Mouse (Mus musculus) heart, adult 9 months (tissue): ENCODE measurements at regions not wholly inside any gene's neighbourhood (a gene's known extent, or its start where the extent isn't known, plus 50 kb on each side); places are given as distances from the start of the nearest gene placed in this dataset.
A peak's percentile ranks its signal among the peaks of the same experiment; 100 is the strongest.

ENCODE experiments used
- DNase-seq, 2 experiments: peaks; one replicate each; pipeline ENCODE4 v3.0.0; 2022; ENCODE audit warnings: low spot score in 2 of 2

DNA sequence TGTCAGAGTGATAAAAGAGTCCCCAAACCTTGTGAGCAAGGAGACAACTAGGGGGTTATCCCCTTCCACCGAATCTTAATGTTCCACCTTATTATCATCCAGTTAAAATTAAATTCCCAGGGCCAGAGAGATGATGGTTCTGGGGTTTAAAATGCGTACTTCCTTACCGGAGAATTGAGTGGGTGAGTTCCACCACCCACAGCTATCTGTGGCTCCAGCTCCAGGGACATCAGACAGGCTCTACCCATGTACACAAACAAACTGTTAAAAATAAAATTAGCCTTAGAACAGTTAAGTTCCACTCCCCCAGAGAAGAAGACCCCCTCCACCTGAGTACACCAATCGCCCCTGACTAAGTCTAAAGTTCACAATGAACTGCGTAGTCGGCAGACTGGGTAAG is 52.0 kb upstream of the Mgat5 start:
- no peak for DNase-seq

DNA sequence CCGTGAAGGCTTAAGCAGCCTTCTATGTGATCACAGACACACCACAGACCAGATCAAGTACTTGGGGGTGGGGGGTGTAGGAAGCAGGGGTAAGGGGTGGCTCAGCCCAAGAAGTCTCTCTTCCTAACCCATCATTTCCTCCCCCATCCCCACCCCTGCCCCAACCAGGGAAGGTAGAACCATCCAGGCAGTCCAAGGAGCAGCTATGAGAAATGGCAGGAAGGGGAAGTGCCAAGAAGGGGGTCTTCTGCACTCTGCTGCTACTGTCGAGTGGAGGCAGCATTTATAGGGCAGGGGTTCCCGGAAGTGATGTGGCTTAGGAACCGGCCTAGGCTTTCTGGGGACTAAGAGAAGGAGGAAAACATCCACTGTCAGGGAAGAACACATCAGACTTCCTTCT is 69.3 kb upstream of the Mgat5 start:
- DNase-seq, result no peak

DNA sequence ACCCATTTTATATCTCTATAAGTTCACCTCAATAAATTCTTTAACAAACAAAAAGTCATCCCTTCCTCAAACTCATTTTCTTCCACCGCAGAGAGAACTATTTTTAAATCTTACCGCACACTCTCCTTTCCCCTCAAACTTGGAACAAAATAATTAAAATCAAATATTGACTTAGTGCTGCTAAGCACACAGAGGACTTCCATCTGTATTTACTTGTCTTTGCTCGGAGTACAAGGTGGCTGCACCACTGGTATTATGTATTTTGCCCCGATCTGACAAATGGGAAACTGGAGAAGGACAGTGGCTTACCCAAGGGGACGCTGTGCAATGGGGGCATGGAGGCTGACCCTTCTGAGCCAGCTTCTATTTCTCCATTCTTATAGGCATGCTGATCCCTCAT is 72.9 kb upstream of the Mgat5 start:
- DNase-seq, result no peak

DNA sequence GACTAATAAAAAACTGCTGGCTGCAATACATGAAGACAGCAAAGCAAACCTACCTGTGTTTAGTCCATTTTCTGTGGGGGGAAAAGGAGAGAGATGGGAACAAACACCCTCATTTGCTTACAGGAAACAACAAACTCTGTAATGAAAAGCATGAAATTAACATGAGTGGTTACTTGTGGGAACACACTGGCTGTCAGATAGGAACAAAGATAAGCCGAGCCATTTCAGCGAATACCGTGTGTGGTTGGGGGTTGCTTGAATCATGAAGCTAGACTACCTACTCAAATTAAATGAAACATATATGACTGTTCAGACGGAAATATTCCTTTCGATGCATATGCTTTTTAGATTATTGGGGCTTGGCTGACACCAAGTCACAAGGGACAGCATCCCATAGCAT is 80.0 kb upstream of the Mgat5 start:
- DNase-seq, result no peak

DNA sequence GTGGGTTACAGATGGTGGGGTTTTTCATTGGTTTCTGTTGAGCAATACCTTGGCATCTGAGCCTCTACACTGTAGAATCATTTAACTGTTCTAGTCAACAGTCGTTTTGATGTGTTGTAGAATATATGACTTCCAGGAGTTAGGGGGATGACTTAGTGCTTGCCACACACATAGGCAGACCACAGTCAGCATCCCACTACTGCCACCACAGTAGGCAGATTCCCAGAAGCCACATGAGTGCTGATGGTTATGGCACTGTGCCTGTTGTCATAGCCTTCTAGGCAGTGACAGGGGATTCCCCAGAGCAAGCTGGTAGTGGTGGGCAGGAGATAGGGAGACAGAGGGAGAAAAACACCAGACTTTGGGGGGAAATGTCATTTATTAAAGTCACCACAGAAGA is 86.8 kb upstream of the Mgat5 start:
- DNase-seq, result no peak

DNA sequence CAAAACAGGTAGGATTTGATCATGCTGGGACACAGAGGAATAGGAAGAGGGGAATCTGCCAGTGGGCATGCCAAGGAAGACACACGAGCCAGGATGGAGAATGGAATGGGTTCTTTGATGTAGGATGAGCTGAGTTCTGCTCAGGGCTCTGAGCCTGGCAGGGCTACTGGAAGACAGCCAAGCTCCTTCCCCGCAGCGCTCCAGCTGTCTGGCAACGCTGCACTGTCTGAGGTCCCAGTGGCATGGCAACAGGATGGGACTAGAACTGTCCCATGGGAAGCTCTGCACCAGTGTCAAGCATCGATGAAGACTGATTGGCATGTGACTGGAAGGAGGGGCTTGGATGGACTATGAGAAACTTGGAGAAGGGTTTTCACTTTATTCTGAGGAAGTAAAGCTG is 97.3 kb upstream of the Mgat5 start:
- peak in 1 of 2 experiments; percentile 1 for DNase-seq

DNA sequence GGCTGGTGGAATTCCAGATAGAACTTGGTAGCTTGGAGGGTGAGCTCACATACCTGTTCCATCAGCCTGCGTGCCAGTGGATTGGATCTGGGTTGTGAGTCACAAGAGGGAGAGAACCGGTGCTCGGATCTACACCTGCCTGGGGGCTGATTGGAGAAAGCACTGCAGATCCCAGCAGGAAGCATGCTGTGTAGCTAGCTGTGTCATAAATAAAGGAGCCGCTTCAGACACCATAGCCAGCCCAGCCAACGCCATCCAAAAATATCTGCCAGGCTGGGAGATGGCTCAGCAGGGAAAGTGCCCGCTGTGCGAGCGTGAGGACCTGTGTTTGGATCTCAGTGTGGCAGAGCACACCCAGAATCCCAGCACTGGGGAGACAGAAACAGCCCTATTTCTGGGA is 99.0 kb upstream of the Mgat5 start:
- no peak for DNase-seq

DNA sequence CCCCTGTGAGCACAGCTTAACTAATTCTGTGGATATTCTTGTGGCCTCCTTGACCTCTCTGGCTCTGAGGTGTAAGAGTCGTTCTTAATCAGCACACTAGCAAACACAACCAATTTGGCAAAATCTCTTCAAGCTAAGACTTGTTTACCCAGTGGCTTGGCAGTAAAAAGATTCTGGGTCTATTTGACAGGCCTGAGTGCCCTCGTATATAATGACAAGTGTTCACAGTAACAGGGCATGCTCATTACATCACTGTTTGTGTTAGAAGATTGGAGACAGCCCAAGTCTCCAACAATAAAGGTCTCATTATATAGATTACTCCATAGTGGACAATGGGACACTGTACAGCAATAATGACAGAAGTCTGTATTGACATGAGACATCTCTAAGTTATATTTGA is 101.2 kb upstream of the Mgat5 start:
- DNase-seq, result no peak

DNA sequence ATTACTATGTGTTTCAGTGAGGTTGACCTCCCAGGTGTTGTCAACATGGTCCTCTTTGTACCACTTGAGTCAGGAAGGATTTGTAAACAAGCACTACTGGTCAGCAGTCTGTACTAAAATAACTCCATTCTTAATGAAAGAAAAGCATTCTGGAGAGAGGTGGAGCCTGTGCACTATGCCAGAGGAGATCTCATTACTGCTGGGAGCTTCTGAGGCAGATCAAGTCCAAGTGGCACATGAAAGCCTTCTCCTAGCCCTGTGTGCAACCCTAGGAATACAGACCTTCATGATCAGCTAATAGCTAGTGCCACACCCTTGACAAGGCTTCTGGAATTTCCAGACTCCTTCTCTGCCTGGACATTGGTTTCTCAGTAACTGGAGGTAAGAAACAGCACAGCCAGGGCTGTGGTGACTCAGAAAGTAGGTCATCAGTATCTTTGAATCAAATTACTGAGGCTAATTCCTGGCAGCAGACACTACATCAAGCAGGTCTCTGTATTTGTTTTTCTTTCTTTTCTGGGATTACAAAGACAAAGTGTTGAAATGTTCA is 105.9 kb upstream of the Mgat5 start:
- no peak for DNase-seq

DNA sequence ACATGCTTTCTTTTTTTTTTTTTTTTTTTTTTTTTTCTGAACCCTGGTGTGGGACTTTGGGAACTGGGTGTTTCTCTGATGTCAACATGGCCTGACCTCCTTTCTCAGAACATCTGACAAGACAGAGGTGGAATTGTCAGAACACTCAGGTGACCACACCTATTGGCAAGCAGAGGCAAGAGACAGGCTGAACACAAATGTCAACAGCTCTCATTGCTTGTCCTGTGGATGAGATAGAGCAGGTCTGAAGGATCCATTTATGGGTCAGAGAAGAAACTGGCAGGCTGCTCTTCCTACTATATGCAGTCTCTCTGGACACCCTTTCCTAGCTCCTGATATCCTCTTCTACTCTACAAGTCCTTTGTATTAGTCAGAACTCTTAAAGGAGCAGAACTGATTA is 117.2 kb upstream of the Mgat5 start:
- DNase-seq, result no peak

DNA sequence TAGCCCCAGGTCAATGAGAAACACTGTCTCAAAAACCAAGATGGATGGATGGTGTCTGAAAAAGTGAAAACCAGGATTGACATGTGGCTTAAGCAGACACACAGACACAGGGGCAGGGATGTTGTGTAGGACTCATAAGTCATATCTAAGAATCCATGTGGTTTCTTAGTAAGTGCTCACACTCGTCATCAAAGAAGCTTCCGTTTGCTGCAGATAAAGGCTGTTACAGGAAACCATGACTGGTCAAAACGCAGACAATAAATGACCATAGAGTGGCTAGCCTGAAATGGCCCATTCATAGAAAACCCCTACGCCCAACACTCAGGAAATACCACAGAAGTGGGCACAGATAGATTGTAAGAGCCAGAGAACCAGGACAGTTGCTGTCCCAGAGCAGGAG is 118.8 kb upstream of the Mgat5 start:
- no peak for DNase-seq

DNA sequence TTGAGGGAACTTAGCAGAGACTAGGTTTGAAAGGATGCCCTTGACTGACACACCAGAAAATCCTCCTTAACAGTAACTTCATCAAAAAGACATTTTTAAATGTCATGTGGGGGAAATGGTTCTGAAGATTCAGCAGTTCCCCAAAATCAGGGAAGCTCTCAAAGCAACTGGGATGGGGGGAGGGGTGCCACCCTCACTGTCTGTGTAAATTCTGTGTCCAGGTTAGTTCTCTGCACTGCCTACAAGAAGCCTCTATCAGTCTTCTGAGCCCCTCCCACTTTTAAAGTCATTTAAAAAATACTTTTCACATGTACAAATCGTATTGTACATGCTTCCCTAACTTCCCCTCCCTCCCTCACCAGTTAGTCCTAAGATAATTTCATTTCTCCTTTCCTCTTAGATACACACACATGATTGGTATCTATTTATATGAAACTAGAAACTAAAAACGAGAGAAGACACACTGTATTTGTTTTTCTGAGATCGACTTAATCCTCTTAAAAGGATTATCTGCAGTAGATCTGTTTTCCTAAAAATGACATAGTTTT is 121.0 kb upstream of the Mgat5 start:
- peak in 1 of 2 experiments; percentile 7 for DNase-seq

DNA sequence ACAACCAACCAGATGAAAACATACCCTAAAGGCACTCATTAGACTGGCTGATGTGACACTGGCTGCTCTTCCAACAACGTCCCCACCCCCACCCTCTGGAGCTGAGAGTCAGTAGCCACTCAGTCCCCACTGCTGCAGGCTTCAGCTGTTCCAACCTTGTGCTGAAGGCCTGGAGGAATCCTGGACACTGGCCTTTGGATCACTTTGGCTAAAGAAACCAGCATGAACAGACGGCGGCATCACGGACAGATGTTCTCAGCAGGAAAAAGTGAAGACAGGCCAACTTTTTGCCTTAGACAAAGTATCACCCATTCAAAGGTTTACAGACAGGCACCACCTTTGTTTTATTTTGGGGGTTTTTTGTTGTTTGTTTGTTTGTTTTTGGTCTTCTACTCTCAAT is 125.8 kb upstream of the Mgat5 start:
- no peak for DNase-seq

DNA sequence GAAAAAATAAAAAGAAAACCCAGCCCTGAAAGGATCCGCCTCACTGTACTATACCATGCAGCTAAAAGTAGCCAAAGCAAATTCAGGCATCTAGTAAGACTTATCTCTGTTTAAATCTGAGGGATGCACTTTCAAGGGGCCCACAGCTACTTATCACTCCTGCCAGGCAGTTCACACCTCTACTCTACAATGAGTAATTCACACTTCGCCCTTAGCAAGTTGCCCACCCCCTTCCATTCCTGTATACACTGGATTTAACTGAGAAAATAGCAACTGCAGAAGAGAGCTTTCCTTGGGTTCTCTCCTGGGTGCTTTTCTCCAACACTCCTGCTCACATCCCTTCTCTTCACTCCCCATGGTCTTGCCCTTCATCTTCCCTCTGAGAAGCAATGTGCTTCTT is 142.4 kb upstream of the Mgat5 start:
- DNase-seq, result no peak

DNA sequence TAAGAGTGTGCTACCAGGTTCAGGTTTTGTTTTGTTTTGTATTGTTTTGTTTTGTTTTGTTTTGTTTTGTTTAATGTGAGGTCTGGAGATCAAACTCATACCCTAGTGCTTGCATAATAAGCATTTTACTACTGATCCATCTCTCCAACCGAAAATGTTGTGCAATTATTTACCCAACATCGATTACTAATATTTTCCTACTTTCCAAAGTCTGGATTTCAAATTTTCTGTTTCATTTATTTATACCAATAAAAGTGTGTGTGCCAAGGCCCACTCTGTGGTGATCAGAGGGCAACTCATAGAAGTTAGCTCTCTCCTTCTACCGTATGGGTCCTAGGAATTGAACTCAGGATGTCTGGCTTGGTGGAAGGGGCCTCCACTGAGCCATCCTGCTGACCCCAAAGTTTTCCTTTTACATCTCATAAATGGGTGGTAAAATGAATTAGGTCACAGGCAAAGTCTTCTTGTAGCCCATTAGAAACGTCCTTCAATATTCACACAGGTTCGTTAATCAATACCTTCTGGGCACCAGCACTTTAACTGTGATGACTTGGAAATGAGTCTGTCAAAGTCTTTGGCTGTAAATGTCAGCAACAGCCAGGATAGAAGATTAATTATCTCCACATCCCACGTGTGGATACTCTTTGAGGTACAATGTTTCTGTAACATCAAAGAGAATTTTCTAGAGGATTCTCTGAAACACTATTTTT is 158.9 kb upstream of the Mgat5 start:
- no peak for DNase-seq

DNA sequence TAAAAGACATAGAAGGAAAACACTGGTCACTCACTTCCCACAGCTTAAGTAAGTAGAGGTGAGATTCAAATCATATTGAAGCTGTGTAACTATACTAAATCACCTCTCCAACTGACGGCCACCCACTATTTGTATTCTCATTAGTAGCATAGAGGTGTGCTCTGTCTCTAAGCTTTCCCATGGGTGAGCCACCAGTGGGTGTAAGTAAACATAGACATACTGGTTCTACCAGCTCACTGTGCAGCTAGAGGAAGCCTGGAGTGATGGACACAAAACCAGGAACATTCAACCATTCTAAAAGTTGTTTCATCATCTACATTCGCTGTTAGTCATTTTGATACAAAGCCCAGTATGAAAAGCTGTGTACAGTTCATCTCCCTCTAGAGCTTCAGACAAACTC is 170.1 kb upstream of the Mgat5 start:
- DNase-seq, result no peak

DNA sequence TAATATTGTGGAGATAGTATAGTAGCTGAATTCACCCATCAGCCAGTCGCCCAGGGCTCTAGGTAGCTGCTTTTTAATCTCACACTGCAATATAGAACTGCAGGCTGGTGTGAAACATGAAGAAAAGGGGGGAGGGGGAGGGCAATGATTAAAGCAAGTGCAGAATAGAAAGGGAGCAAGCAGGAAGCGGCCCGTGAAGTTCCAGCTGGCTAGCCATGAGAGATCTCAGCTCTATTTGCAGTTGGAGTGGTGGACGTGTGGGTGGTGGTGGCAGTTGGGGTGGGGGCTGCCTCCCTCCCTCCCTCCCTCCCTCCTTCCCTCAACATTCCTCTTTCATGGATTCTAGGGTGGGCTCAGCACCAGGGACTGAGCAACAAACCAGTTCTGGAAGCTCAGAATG is 173.3 kb upstream of the Mgat5 start:
- DNase-seq, result no peak

DNA sequence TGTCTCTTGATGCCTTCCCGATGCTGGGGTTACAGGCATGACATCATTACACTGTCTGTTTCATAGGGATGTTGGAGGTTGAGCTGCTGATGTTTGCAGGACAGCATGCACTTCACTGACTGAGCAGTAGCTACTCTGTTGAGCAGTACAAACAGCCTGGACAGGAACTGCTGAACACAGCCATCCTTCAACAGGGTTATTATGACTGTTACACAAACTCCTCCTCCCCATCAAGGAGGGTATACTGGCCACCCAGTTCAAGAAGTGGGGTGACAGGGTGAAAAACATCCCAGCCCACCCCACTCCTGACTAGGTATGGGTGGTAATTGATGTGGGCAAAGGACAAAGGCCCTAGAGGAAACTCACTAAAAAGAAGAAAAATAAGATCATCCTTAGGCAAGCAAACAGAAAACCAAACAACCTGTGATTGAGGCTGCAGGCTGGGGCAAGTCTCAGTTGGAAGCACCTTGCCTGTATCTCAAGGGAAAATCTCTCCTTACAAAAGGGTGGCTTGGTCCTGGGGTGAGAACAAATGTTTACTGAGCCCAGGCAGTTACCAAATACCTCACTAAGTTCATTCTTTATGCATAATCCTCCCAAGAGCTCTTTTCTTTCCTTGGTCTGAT is 175.8 kb upstream of the Mgat5 start:
- no peak for DNase-seq

DNA sequence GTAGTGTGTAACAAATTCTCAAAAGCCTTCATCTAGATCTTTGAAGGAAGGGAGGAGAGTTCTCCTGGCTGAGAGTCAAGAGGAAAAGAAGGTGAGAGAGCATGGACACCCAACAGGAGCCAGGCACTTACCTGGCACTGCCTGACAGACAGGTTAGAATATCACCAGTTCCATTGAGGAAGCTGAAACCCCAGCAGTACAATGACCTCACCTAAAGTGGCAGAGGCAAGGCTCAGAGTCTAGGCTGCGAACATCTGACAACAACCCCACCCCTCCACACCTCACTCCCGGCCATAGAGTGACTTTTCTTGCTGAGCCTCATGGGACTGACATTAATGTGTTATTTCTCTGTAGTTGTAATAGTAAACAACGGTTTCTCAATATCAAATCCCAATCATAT is 181.7 kb upstream of the Mgat5 start:
- no peak for DNase-seq

DNA sequence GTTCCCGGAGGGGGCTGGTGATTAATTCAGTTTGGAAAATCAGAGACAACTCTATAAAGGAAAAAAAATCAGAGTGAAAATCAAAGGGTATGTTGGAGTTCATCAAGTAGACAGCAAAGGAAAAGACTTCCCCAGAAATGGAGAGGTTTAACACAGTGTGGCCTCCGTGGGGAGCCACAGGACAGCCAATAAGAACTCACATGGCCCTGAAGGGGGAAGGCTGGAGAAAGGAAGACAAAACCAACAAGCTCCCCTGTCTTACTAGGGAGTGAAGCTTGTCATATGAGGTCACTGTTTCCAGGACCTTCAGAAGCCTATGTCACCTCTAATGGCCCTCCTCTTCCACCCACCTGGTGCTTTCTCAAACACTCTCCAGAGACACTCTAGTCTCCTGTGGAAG is 187.1 kb upstream of the Nckap5 start:
- DNase-seq, result no peak

DNA sequence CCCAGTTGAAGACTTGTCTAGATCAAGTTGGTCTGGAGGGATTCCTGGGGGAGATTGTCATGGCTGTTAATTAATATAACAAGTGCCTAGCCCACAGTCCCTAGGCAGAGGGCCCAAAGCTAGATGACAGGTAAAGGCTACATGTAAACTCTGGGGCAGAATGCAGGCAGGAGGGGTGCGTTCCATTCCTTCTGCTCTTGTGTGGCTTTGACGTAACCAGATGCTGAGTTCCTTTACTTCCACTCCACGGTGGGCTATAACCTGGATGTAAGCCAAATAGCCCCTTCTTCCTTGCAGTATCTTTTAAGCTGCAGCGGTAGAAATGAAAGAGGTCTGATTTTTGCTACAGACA is 185.3 kb upstream of the Nckap5 start:
- no peak for DNase-seq

DNA sequence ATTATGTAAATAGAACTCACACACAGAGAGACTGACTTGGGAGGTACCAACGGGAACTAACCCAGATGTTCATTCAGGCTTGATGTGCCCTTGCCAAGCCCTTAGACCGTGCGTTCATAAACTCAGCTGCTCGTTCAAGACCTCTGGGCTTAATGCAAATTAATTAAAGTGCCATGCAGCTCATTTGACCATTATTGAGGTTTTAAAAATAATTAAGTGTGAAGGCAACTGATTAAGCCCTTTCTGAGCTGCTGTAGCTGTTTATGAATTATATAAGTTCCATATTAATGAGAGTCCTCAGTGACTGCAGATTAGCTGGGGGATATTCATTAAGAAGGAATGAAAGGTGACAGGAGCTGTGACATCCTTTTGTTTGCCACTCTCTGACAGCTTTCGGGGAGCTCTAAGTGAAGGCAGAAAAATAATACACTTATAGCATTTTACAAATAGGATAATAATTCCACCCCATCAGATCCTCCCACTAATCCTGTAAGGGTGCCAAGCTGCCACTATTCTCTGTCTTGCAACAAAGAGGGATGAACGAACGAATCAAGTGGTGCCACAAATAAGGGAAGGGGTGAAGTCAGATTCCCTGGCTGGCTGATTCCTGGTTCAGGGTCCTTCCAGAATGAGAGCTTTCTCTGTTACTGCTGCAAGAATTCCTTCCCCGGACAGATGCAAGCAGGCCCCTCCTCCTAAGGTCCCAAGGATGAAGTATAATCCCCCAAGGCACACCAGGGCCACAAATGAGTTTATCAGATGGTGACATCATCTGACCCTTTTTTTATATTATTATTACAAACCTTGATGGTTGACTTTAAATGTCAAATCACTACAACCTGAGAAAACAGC is 184.7 kb upstream of the Nckap5 start:
- DNase-seq, result no peak

DNA sequence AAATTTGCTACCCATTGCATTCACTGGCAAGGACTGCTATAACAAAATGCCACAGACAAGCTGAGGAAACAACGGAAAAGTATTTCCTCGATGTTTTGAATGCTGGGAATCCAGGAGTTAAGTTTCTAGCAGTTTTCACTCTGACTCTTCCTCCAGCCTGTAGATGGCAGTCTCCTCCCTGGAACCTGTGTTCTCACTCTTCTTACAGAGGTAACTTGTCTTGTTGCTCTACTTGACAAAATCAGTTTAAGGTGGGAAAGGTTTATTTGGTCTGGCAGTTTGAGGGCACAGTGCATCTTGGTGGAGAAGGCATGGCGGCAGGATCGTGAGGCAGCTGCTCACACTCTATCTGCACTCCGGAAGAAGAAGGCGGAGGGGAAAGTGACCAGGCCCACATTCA is 181.3 kb upstream of the Nckap5 start:
- DNase-seq, result no peak
